Mouse (Mus musculus) C3H10T1/2 (cell line): ENCODE data around the gene Olfr1100. TPM values are rescaled to one million over a fixed set of nuclear protein-coding genes. Genes with fewer than 3 reads are reported as not detected.

Experiments
- polyA plus RNA-seq, 2 experiments: library from polyadenylated mRNA; unstranded; fragments of >200 nt; fragmentation: generic; extraction: Trizol; gene quantifications; one replicate each; pipeline ENCODE4 v1.2.1; 2012; ENCODE audit warnings: missing spikeins in 2 of 2

Gene Olfr1100
- not detected for polyA plus RNA-seq

DNA sequence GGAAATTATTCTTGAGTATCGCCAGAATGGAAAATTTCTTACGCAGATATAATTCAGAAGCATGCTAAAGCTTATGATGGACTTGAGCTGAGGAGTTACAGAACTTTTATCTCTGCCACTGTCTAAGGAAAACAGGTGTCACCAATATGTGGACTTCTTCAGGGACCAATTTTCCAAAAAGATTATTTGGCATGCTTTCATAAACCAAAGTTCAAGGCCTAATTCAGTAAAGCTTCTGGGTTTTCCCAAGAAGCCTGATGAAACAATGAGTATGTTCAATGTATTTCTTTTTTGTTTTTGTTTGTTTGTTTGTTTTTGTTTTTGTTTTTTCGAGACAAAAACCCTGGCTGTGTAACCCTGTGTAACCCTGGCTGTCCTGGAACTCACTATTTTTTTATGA lies at the start of gene Olfr1100:
TSS of gene Olfr1100 (minus strand) at position 101 of the 400 bp plus-strand sequence.

DNA sequence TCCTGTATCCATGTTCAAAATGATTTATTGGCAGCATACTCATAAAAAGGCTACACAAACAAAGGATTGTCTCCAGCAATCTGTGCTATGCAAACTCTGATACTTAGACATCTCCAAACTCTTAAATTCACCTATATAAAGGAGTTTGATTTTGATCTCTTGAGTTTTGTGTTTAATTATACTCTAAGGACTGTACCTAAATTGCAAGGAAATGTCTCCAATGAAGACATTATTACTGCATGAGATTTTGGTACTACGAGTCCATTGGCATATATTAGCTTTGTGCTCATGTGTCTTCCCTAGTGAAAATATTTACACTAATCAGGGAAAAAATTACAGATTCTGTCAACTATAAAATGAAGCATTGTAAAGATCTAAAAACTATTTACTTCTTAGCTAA lies 47.2 kb upstream of the Olfr1100 start, which contains the start of gene Olfr1104:
TSS of gene Olfr1104 (minus strand) at position 101 of the 400 bp plus-strand sequence.

GRCm38 (mm10) chr2:86998098-86998497 lies 18.3 kb upstream of the Olfr1100 start, which contains the start of gene Olfr1102:
TSS of gene Olfr1102 (plus strand) at chr2:86998398.

DNA sequence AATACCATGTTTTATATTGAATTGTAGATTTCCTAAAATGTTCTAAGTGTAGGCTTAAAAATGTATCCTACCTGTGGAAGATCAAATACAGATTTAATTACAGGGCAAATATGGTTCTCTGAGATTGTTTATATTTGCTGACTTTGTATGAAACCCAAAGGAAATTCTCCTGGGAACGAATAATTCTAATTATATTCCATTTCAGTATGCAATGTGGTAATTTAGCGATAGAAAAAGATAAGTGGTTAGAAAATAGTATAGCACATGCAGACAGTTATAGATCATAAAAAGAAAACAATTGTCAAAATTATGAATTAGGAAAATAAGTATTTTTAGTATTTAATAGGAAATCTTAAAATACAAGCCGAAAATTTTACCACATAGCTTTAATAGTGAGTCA lies 11.4 kb upstream of the Olfr1100 start, which contains the start of gene Olfr1101:
TSS of gene Olfr1101 (minus strand) at position 101 of the 400 bp plus-strand sequence.

GRCm38 (mm10) chr2:86960593-86960992 lies 19.2 kb downstream of the Olfr1100 start, which contains the start of gene Olfr1099:
TSS of gene Olfr1099 (minus strand) at chr2:86960693.

Other genes starting within 250 kb of the Olfr1100 start
- not detected for gene Olfr1089, start 246.3 kb downstream of the Olfr1100 start, polyA plus RNA-seq
- gene Olfr1090, start 221.0 kb downstream of the Olfr1100 start, polyA plus RNA-seq = not detected
- not detected for gene Olfr1093, start 197.5 kb downstream of the Olfr1100 start, polyA plus RNA-seq
- not detected for gene Olfr141, start 169.9 kb downstream of the Olfr1100 start, polyA plus RNA-seq
- gene Olfr1094, start 155.3 kb downstream of the Olfr1100 start, polyA plus RNA-seq = not detected
- gene Olfr1095, start 128.3 kb downstream of the Olfr1100 start, polyA plus RNA-seq = not detected
- gene Gm13723, start 105.2 kb downstream of the Olfr1100 start, polyA plus RNA-seq = not detected
- not detected for gene Olfr1097, start 87.7 kb downstream of the Olfr1100 start, polyA plus RNA-seq
- not detected for gene Olfr1098, start 55.4 kb downstream of the Olfr1100 start, polyA plus RNA-seq
- not detected for gene Olfr1099, start 19.3 kb downstream of the Olfr1100 start, polyA plus RNA-seq
- not detected for gene Olfr1101, start 11.3 kb upstream of the Olfr1100 start, polyA plus RNA-seq
- gene Olfr1102, start 18.4 kb upstream of the Olfr1100 start, polyA plus RNA-seq = not detected
- not detected for gene Olfr1104, start 47.1 kb upstream of the Olfr1100 start, polyA plus RNA-seq
- gene Olfr1105, start 56.6 kb upstream of the Olfr1100 start, polyA plus RNA-seq = not detected
- not detected for gene Olfr1106, start 72.3 kb upstream of the Olfr1100 start, polyA plus RNA-seq
- gene Olfr1107, start 95.9 kb upstream of the Olfr1100 start, polyA plus RNA-seq = not detected
- gene Olfr1109, start 116.1 kb upstream of the Olfr1100 start, polyA plus RNA-seq = not detected
- gene Olfr259, start 134.6 kb upstream of the Olfr1100 start, polyA plus RNA-seq = not detected
- not detected for gene Olfr1110, start 160.3 kb upstream of the Olfr1100 start, polyA plus RNA-seq
- gene Olfr1111, start 172.7 kb upstream of the Olfr1100 start, polyA plus RNA-seq = not detected
- gene Olfr1112, start 207.8 kb upstream of the Olfr1100 start, polyA plus RNA-seq = not detected
- not detected for gene Olfr1113, start 229.0 kb upstream of the Olfr1100 start, polyA plus RNA-seq